Mouse (Mus musculus): ENCODE data around the gene Ddb2.

Ddb2 gene

DNA sequence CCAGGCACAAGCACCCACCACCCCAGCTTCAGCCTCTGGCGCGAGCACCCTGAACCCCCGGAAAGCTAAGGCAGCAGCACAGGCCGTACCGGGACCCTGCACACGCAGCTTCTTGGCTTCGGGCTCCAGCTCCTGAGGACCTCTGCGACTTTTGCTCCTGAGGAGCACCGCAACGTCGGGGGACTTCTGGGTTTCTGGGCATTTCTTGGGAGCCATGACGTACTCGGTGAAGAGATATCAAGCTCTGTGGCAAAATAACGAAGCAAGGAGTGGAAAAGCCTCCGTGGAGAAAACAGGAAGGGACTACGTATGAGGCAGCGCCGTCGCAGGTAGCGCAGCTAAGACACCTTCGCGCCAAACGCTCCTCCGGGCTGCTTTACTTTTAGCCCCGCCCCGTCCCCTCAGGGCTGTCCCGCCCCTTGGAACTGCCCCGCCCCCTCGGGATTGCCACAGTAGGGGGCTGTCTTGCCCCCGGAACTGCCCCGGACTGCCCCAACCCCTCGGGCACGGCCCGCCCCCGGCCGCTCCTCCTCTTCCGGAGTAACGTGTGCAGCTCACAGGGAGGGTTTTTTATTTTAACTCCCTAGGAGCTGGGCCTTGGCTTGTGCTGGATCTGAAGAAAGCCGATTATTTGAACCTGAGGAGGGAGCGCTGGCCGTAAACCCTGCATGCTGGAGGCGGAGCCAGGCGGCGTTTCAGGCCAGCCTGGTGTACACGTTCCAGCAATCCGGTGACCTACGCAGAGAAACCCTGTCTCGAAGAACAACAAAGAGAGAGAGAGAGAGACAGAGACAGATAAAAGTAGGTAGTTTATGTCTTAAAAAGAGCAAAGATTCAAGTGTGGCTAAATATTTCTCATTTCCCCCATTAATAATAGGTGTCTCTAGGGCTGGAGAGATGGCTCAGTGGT is at the start of gene Ddb2:
TSS of gene Ddb2 (minus strand) at position 382 of the 910 bp plus-strand sequence.
- peak; percentile 65 for DNase-seq (ENCODE audit: low spot score)

DNA sequence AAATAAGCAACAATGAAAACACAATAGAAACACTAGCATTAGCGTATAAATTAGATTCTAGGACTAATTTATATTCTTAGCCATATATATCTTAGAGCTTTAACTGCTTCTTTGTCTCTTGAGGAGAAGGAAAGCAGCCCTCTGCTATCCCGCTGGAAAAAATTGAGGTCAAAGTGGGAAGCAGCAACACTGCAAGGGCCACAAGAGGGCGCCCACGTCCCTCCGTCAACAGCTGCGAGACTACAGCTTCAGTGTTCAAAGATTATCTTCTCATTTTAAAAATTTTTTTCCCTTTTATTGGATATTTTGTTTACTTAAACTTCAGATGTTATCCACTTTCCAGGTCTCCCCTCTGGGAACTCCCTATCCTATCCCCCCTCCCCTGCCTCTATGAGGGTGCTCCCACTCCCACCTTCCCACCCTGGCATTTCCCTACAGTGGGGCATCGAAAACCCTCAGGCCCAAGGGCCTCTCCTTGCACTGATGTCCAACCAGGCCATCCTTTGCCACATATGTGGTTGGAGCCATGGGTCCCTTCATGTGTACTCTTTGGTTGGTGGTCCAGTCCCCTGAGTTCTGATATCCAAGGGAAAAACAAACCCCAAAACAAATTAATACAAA is 49.2 kb upstream of the Ddb2 start:
- DNase-seq (ENCODE audit: low spot score), result peak; percentile 53

GRCm38 (mm10) chr2:91284375-91285199 is 47.8 kb upstream of the Ddb2 start:
- DNase-seq (ENCODE audit: low spot score), result no peak

- no peak for DNase-seq (ENCODE audit: low spot score)
Measured at GRCm38 (mm10) chr2:91283972-91284371, 47.2 kb upstream of the Ddb2 start.

- no peak for DNase-seq (ENCODE audit: low spot score)
Measured at GRCm38 (mm10) chr2:91281366-91281765, 44.6 kb upstream of the Ddb2 start.

GRCm38 (mm10) chr2:91279372-91279755 is 42.6 kb upstream of the Ddb2 start:
- DNase-seq (ENCODE audit: low spot score), result no peak

GRCm38 (mm10) chr2:91278749-91279371 is 42.1 kb upstream of the Ddb2 start:
- no peak for DNase-seq (ENCODE audit: low spot score)

- DNase-seq (ENCODE audit: low spot score), result no peak
Measured at GRCm38 (mm10) chr2:91269687-91270133, 32.9 kb upstream of the Ddb2 start.

DNA sequence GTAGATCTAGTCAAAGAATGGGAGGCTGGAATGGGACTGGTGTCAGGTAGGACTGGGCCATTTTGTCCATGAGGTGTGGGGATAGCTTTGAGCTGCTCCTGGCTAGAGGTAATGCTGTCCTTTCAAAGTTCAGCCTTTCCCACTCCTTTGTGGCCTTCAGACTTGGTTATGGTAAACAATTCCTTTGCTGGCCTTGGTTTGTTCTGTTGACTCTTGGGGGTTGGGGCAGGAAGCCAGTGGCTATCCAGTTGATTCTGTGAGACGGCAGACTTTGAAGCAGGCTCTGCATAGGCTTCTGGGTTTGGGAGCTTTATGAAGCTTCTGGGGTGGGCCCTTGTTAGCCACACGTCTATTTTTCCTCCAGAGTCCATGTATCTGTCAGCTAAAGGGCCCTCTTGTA is 31.9 kb upstream of the Ddb2 start:
- no peak for DNase-seq (ENCODE audit: low spot score)

DNA sequence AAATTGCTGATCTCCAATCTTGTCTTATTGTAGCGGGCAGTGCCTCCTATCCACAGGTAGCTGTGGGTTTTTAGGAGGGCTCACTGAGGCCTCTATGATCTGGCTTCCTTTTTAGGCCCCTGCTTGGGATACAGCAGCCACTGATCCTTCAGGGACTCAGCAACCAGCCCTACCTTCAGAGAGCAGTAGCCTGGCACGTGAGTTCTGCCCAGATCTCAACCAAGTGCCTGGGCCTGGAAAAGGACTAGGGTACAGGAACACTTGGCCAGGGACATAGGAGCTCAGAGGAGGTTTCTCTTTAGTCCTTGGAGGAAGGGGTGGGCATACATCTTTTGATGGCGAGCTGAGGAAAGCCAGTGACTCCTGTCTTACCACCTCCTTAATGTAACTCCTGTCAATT is 31.3 kb upstream of the Ddb2 start:
- DNase-seq (ENCODE audit: low spot score), result no peak

- peak; percentile 88 for DNase-seq (ENCODE audit: low spot score)
Measured at GRCm38 (mm10) chr2:91264711-91265681, 28.2 kb upstream of the Ddb2 start, which contains the start of gene Arfgap2. Gene Arfgap2, plus strand, starts transcription at chr2:91264974.

GRCm38 (mm10) chr2:91263692-91264660 is 27.2 kb upstream of the Ddb2 start:
- DNase-seq (ENCODE audit: low spot score), result no peak

DNA sequence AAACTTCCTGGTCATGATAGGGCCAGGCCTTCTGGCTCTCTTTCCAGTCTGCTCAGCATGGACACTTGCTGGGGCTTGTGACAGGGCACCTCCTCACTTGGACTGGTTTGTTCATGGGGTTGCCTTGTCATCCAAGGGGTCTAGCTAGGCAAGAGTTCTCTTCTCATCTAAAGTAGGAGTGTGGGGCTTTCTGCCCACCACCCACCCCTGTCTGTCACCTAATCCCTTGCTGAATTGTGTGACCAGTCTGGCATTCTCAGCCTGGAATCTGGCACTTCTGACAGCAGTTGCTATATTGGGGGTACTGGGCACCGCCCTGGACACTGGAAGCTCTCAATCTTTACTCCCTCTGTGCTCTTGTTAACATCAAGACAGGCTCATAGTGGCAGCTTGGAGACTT is 22.7 kb upstream of the Ddb2 start:
- no peak for DNase-seq (ENCODE audit: low spot score)

DNA sequence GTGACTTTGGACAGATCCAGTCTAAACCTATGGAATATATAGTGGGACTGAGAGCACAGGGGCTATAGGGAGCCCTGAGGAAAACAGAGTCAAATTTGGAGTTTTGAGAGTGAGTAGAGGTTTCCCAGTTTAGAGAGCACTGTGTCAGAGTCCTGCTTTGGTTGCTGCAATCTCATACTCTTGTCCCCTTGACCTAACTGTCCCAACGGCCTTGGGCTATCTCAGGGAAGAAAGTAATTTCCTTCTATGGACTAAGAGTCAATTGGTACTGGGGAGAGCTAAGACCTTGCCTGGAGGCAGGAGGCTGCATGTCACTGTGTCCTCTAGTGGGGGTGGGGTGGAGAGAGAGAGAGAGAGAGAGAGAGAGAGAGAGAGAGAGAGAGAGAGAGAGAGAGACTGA is 22.0 kb upstream of the Ddb2 start:
- DNase-seq (ENCODE audit: low spot score), result no peak

GRCm38 (mm10) chr2:91258054-91258453 is 21.3 kb upstream of the Ddb2 start:
- no peak for DNase-seq (ENCODE audit: low spot score)

- peak; percentile 31 for DNase-seq (ENCODE audit: low spot score)
Measured at GRCm38 (mm10) chr2:91257126-91257980, 20.6 kb upstream of the Ddb2 start.

- peak; percentile 50 for DNase-seq (ENCODE audit: low spot score)
Measured at GRCm38 (mm10) chr2:91256256-91257125, 19.7 kb upstream of the Ddb2 start.

Data from ovary, postnatal 10 days (tissue).